Mouse (Mus musculus) ovary, adult 2 months (tissue): Measurements from ENCODE around the gene Tmem18. TPM values are rescaled to one million over a fixed set of nuclear protein-coding genes. Genes with fewer than 3 reads are reported as not detected.

Experiments
- polyA plus RNA-seq: library from polyadenylated mRNA; depleted of rRNA; stranded (reverse); fragments of >200 nt; gene quantifications from 2 replicates; pipeline ENCODE4 v1.2.3, GENCODE M21; 2012; rRNA removed

Tmem18 gene
- polyA plus RNA-seq: 12.0 and 12.7 TPM in 2 replicates

GRCm38 (mm10) chr12:30584356-30584740 lies at the start of gene Tmem18:
Gene Tmem18 (plus strand): TSS chr12:30584426.

Other genes with a start within 250 kb of the Tmem18 start
- 8.9 and 9.1 TPM in 2 replicates for gene Sntg2, start 211.1 kb upstream of the Tmem18 start, polyA plus RNA-seq